Mouse (Mus musculus) embryo, embryonic 11 days (tissue): ENCODE measurements around the gene Txndc15.
A peak's percentile ranks its signal among the peaks of the same experiment; 100 is the strongest.

ENCODE experiments used
- DNase-seq: peaks from one replicate; pipeline ENCODE4 v3.0.0-alpha.2; 2015

The Txndc15 gene

GRCm38 (mm10) chr13:55732121-55732520 is 17.7 kb downstream of the Txndc15 start:
- no peak for DNase-seq

GRCm38 (mm10) chr13:55733628-55734502 is 19.4 kb downstream of the Txndc15 start:
- DNase-seq = no peak

GRCm38 (mm10) chr13:55737885-55738284 is 23.4 kb downstream of the Txndc15 start:
- no peak for DNase-seq

- DNase-seq = no peak
Observed at GRCm38 (mm10) chr13:55742306-55742705, 27.9 kb downstream of the Txndc15 start.

- peak; percentile 51 for DNase-seq
Observed at GRCm38 (mm10) chr13:55754380-55754779, 39.9 kb downstream of the Txndc15 start.

GRCm38 (mm10) chr13:55756789-55757188 is 42.3 kb downstream of the Txndc15 start:
- DNase-seq = peak; percentile 57

- peak; percentile 33 for DNase-seq
Observed at GRCm38 (mm10) chr13:55757645-55758044, 43.2 kb downstream of the Txndc15 start.

- DNase-seq = no peak
Observed at GRCm38 (mm10) chr13:55760576-55760975, 46.1 kb downstream of the Txndc15 start.

GRCm38 (mm10) chr13:55761486-55761885 is 47.0 kb downstream of the Txndc15 start:
- DNase-seq = no peak

- no peak for DNase-seq
Observed at GRCm38 (mm10) chr13:55774352-55774751, 59.9 kb downstream of the Txndc15 start.

- DNase-seq = peak; percentile 52
Observed at GRCm38 (mm10) chr13:55775056-55775455, 60.6 kb downstream of the Txndc15 start.
